Mouse (Mus musculus): ENCODE data around the gene Mybl2.

Mybl2 gene

GRCm38 (mm10) chr2:163066326-163066725, 11.8 kb downstream of the Mybl2 start:
- in situ Hi-C loops (cut with MboI; ENCODE audit: low pct_unique_long_range_greater_than_20kb in 1 of 2, low sequenced_read_pairs in 2 of 2, unreplicated experiment in 1 of 2): no loop called here

- in situ Hi-C loops (cut with MboI; ENCODE audit: low pct_unique_long_range_greater_than_20kb in 1 of 2, low sequenced_read_pairs in 2 of 2, unreplicated experiment in 1 of 2): no loop called here
Measured at GRCm38 (mm10) chr2:163067233-163067632, 12.7 kb downstream of the Mybl2 start.

GRCm38 (mm10) chr2:163070213-163070612, 15.7 kb downstream of the Mybl2 start:
- in situ Hi-C loops (cut with MboI; ENCODE audit: low pct_unique_long_range_greater_than_20kb in 1 of 2, low sequenced_read_pairs in 2 of 2, unreplicated experiment in 1 of 2): no loop called here

- in situ Hi-C loops (cut with MboI; ENCODE audit: low pct_unique_long_range_greater_than_20kb in 1 of 2, low sequenced_read_pairs in 2 of 2, unreplicated experiment in 1 of 2): no loop called here
Measured at GRCm38 (mm10) chr2:163071590-163071989, 17.1 kb downstream of the Mybl2 start.

- in situ Hi-C loops (cut with MboI; ENCODE audit: low pct_unique_long_range_greater_than_20kb in 1 of 2, low sequenced_read_pairs in 2 of 2, unreplicated experiment in 1 of 2): no loop called here
Measured at GRCm38 (mm10) chr2:163073023-163073757, 18.7 kb downstream of the Mybl2 start.

- in situ Hi-C loops (cut with MboI; ENCODE audit: low pct_unique_long_range_greater_than_20kb in 1 of 2, low sequenced_read_pairs in 2 of 2, unreplicated experiment in 1 of 2): no loop called here
Measured at GRCm38 (mm10) chr2:163074006-163074405, 19.5 kb downstream of the Mybl2 start.

GRCm38 (mm10) chr2:163074808-163075207, 20.3 kb downstream of the Mybl2 start:
- in situ Hi-C loops (cut with MboI; ENCODE audit: low pct_unique_long_range_greater_than_20kb in 1 of 2, low sequenced_read_pairs in 2 of 2, unreplicated experiment in 1 of 2): no loop called here

GRCm38 (mm10) chr2:163075234-163075633, 20.7 kb downstream of the Mybl2 start:
- in situ Hi-C loops (cut with MboI; ENCODE audit: low pct_unique_long_range_greater_than_20kb in 1 of 2, low sequenced_read_pairs in 2 of 2, unreplicated experiment in 1 of 2): no loop called here

- in situ Hi-C loops (cut with MboI; ENCODE audit: low pct_unique_long_range_greater_than_20kb in 1 of 2, low sequenced_read_pairs in 2 of 2, unreplicated experiment in 1 of 2): no loop called here
Measured at GRCm38 (mm10) chr2:163079041-163079440, 24.6 kb downstream of the Mybl2 start.

- in situ Hi-C loops (cut with MboI; ENCODE audit: low pct_unique_long_range_greater_than_20kb in 1 of 2, low sequenced_read_pairs in 2 of 2, unreplicated experiment in 1 of 2): no loop called here
Measured at GRCm38 (mm10) chr2:163082591-163082990, 28.1 kb downstream of the Mybl2 start.

- in situ Hi-C loops (cut with MboI; ENCODE audit: low pct_unique_long_range_greater_than_20kb in 1 of 2, low sequenced_read_pairs in 2 of 2, unreplicated experiment in 1 of 2): no loop called here
Measured at GRCm38 (mm10) chr2:163084519-163084918, 30.0 kb downstream of the Mybl2 start.

GRCm38 (mm10) chr2:163085047-163085446, 30.6 kb downstream of the Mybl2 start:
- in situ Hi-C loops (cut with MboI; ENCODE audit: low pct_unique_long_range_greater_than_20kb in 1 of 2, low sequenced_read_pairs in 2 of 2, unreplicated experiment in 1 of 2): no loop called here

- in situ Hi-C loops (cut with MboI; ENCODE audit: low pct_unique_long_range_greater_than_20kb in 1 of 2, low sequenced_read_pairs in 2 of 2, unreplicated experiment in 1 of 2): no loop called here
Measured at GRCm38 (mm10) chr2:163086561-163086960, 32.1 kb downstream of the Mybl2 start.

GRCm38 (mm10) chr2:163087728-163088127, 33.2 kb downstream of the Mybl2 start, which contains the start of gene Gtsf1l:
Gtsf1l (minus strand) TSS chr2:163087855.
- in situ Hi-C loops (cut with MboI; ENCODE audit: low pct_unique_long_range_greater_than_20kb in 1 of 2, low sequenced_read_pairs in 2 of 2, unreplicated experiment in 1 of 2): no loop called here

GRCm38 (mm10) chr2:163089475-163090123, 35.1 kb downstream of the Mybl2 start:
- in situ Hi-C loops (cut with MboI; ENCODE audit: low pct_unique_long_range_greater_than_20kb in 1 of 2, low sequenced_read_pairs in 2 of 2, unreplicated experiment in 1 of 2): loop anchor here in 1 of 2 experiments (10.0 kb wide), 2 partner anchors 165 to 245 kb away; no protein-coding TSS in a partner anchor

- in situ Hi-C loops (cut with MboI; ENCODE audit: low pct_unique_long_range_greater_than_20kb in 1 of 2, low sequenced_read_pairs in 2 of 2, unreplicated experiment in 1 of 2): loop anchor here in 1 of 2 experiments (10.0 kb wide), 2 partner anchors 170 to 240 kb away; no protein-coding TSS in a partner anchor
Measured at GRCm38 (mm10) chr2:163094909-163095308, 40.4 kb downstream of the Mybl2 start.

- in situ Hi-C loops (cut with MboI; ENCODE audit: low pct_unique_long_range_greater_than_20kb in 1 of 2, low sequenced_read_pairs in 2 of 2, unreplicated experiment in 1 of 2): loop anchor here in 1 of 2 experiments (10.0 kb wide), 2 partner anchors 171 to 239 kb away; no protein-coding TSS in a partner anchor
Measured at GRCm38 (mm10) chr2:163095784-163096183, 41.3 kb downstream of the Mybl2 start.

- in situ Hi-C loops (cut with MboI; ENCODE audit: low pct_unique_long_range_greater_than_20kb in 1 of 2, low sequenced_read_pairs in 2 of 2, unreplicated experiment in 1 of 2): loop anchor here (5.0 to 10.0 kb wide), 3 partner anchors 175 to 235 kb away; no protein-coding TSS in a partner anchor
Measured at GRCm38 (mm10) chr2:163099919-163100318, 45.4 kb downstream of the Mybl2 start.

GRCm38 (mm10) chr2:163100551-163100950, 46.1 kb downstream of the Mybl2 start:
- in situ Hi-C loops (cut with MboI; ENCODE audit: low pct_unique_long_range_greater_than_20kb in 1 of 2, low sequenced_read_pairs in 2 of 2, unreplicated experiment in 1 of 2): loop anchor here in 1 of 2 experiments (5.0 kb wide), 1 partner anchor 232 kb away; no protein-coding TSS in a partner anchor

Data from mouse embryonic stem cell (cell line).